Mouse (Mus musculus): ENCODE measurements at regions not wholly inside any gene's neighbourhood (a gene's known extent, or its start where the extent isn't known, plus 50 kb on each side); places are given as distances from the start of the nearest gene placed in this dataset.

DNA sequence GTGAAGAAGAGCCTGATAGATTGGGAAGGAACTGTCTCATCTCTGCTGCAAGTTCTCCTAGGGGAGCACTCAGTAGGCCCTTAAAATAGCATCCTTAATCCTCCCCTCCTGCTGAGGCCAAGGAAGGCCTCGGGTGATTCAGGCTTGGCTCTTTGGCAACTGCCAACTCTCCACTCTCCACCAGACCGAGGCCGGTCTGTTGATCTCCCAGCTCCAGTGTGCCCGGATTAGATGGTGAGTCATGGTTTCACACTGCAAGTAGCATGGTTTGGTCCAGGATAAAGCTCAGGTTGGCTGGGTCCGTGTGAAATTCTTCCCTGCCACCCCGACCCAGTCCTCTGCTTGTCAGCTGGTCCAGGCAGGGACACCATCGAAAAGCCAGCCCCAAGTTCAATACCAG lies 437.5 kb upstream of the Tbx3 start:
- ATAC-seq (ENCODE audit: insufficient read depth, low FRiP score, low TSS enrichment): no peak
- 84% methylated on average over 7 of the region's 7 CpGs for WGBS
- DNase-seq (ENCODE audit: low spot score): no peak
- Histone ChIP-seq H3K36me3 (ENCODE audit: control insufficient read depth, insufficient read depth, low read length) (no peaks in the 10 kb centered on the region), H3K27ac (ENCODE audit: low read depth, low read length) (no peak overlapping the region), H3K9ac (ENCODE audit: low read length) (no peak overlapping the region), H3K27me3 (ENCODE audit: control insufficient read depth, insufficient read depth, low read length) (no peaks in the 10 kb centered on the region), H3K4me3 (ENCODE audit: low read depth, low read length) (no peak overlapping the region), H3K4me1 (ENCODE audit: control insufficient read depth, insufficient read depth, low read length) (no peaks in the 10 kb centered on the region), H3K9me3 (ENCODE audit: control insufficient read depth, low read length) (no peaks in the 10 kb centered on the region), H3K4me2 (ENCODE audit: low read depth) (no peak overlapping the region)

GRCm38 (mm10) chr5:119235884-119236283 lies 434.6 kb upstream of the Tbx3 start:
- ATAC-seq (ENCODE audit: insufficient read depth, low FRiP score, low TSS enrichment) (no peak), DNase-seq (ENCODE audit: low spot score) (no peak)
- Histone ChIP-seq H3K4me2 (ENCODE audit: low read depth) (no peak overlapping the region), H3K36me3 (ENCODE audit: control insufficient read depth, insufficient read depth, low read length) (no peaks in the 10 kb centered on the region), H3K9me3 (ENCODE audit: control insufficient read depth, low read length) (no peaks in the 10 kb centered on the region), H3K4me3 (ENCODE audit: low read depth, low read length) (no peak overlapping the region), H3K27ac (ENCODE audit: low read depth, low read length) (no peak overlapping the region), H3K4me1 (ENCODE audit: control insufficient read depth, insufficient read depth, low read length) (no peaks in the 10 kb centered on the region), H3K27me3 (ENCODE audit: control insufficient read depth, insufficient read depth, low read length) (no peaks in the 10 kb centered on the region), H3K9ac (ENCODE audit: low read length) (no peak overlapping the region)
- WGBS: 84% methylated on average over 10 of the region's 10 CpGs

- H3K9ac ChIP-seq (ENCODE audit: low read length): no peak overlapping the region
- no peaks in the 10 kb centered on the region for H3K36me3 ChIP-seq (ENCODE audit: control insufficient read depth, insufficient read depth, low read length)
- DNase-seq (ENCODE audit: low spot score) (no peak), ATAC-seq (ENCODE audit: insufficient read depth, low FRiP score, low TSS enrichment) (no peak)
- H3K27me3 ChIP-seq (ENCODE audit: control insufficient read depth, insufficient read depth, low read length): no peaks in the 10 kb centered on the region
- no peaks in the 10 kb centered on the region for H3K4me1 ChIP-seq (ENCODE audit: control insufficient read depth, insufficient read depth, low read length)
- H3K4me3 ChIP-seq (ENCODE audit: low read depth, low read length): no peak overlapping the region
- H3K9me3 ChIP-seq (ENCODE audit: control insufficient read depth, low read length): no peaks in the 10 kb centered on the region
- WGBS: 71% methylated on average over 10 of the region's 10 CpGs
- no peak overlapping the region for H3K27ac ChIP-seq (ENCODE audit: low read depth, low read length)
- no peak overlapping the region for H3K4me2 ChIP-seq (ENCODE audit: low read depth)
These were observed 423.6 kb upstream of the Tbx3 start for GRCm38 (mm10) chr5:119246824-119247223.

- no peaks in the 10 kb centered on the region for H3K4me1 ChIP-seq (ENCODE audit: control insufficient read depth, insufficient read depth, low read length)
- 83% methylated on average over 6 of the region's 6 CpGs for WGBS
- H3K9ac ChIP-seq (ENCODE audit: low read length): no peak overlapping the region
- no peak overlapping the region for H3K4me3 ChIP-seq (ENCODE audit: low read depth, low read length)
- ATAC-seq (ENCODE audit: insufficient read depth, low FRiP score, low TSS enrichment) (no peak), DNase-seq (ENCODE audit: low spot score) (no peak)
- no peak overlapping the region for H3K27ac ChIP-seq (ENCODE audit: low read depth, low read length)
- no peak overlapping the region for H3K4me2 ChIP-seq (ENCODE audit: low read depth)
- no peaks in the 10 kb centered on the region for H3K9me3 ChIP-seq (ENCODE audit: control insufficient read depth, low read length)
- H3K27me3 ChIP-seq (ENCODE audit: control insufficient read depth, insufficient read depth, low read length): no peaks in the 10 kb centered on the region
- H3K36me3 ChIP-seq (ENCODE audit: control insufficient read depth, insufficient read depth, low read length): no peaks in the 10 kb centered on the region
These were observed 421.8 kb upstream of the Tbx3 start for GRCm38 (mm10) chr5:119248626-119249025.

DNA sequence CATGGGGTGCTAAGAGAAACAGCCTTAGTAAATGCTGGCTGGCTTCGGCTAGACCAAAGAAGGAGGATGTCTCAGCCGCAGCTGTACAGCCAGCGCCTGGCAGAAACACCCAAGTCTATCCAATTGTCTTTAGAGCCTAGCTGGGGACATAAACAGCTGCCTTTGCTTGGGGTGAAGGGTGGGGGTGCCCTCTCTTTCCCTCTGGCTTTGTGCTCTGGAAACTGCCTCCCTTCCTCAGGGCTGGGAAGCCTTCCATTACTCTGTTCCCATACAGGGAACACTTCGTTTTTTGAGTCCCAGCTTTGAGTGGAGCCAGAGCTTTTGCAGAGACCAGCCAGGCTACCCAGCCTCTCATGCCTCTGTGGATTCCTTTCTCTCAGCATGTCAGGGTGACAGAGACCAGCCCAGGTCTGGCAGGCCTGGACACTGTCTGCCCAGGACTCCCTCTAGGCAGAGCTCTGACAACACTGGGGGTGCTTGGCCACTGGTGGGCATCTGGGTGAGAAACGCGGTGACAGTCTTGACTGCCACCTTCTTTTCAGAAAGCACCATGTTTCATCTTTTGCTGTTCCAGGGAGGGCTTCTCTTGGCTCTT lies 421.2 kb upstream of the Tbx3 start:
- no peak for ATAC-seq (ENCODE audit: insufficient read depth, low FRiP score, low TSS enrichment)
- Histone ChIP-seq H3K9ac (ENCODE audit: low read length) (no peak overlapping the region), H3K36me3 (ENCODE audit: control insufficient read depth, insufficient read depth, low read length) (no peaks in the 10 kb centered on the region), H3K9me3 (ENCODE audit: control insufficient read depth, low read length) (no peaks in the 10 kb centered on the region), H3K4me3 (ENCODE audit: low read depth, low read length) (no peak overlapping the region), H3K4me1 (ENCODE audit: control insufficient read depth, insufficient read depth, low read length) (no peaks in the 10 kb centered on the region), H3K4me2 (ENCODE audit: low read depth) (no peak overlapping the region), H3K27me3 (ENCODE audit: control insufficient read depth, insufficient read depth, low read length) (no peaks in the 10 kb centered on the region), H3K27ac (ENCODE audit: low read depth, low read length) (no peak overlapping the region)
- 81% methylated on average over 6 of the region's 6 CpGs for WGBS
- no peak for DNase-seq (ENCODE audit: low spot score)

DNA sequence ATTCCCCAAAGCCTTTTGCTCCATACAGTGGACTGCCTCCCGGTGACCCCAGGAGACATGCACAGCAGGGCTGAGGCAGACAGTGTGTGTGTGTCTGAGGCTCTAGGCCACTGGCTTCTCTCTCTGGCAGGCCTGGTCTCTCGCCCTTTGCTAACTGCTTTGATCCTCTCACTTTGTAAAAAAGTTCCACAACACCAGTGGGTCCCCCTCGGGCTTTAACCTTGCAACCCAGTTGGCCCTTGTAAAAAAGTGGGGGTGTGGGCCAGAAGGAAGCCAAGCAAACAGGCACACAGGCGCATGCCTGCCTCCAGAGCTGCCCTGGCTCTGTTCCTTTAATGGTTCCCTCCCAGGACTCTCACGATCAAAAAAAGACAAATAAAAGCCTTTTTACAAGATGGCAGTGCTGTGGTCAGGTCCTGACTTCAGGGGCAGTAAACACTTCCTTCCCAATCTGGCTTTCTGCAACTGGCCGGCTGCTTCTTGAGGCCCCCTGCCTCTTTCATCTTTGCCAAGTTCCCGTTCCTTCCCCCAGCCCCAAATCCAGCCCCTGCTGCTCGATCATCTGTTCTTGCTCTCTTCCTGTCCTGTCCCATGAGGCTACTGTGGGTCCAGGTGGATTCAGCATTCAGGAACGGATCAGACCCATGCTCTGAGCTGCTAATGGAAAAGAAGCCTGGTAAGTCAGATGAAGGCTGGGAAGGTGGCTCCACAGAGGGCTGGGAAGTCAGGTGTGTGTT lies 419.0 kb upstream of the Tbx3 start:
- H3K9ac ChIP-seq (ENCODE audit: low read length): no peak overlapping the region
- H3K27me3 ChIP-seq (ENCODE audit: control insufficient read depth, insufficient read depth, low read length): no peaks in the 10 kb centered on the region
- ATAC-seq (ENCODE audit: insufficient read depth, low FRiP score, low TSS enrichment) (no peak), DNase-seq (ENCODE audit: low spot score) (no peak)
- no peaks in the 10 kb centered on the region for H3K4me1 ChIP-seq (ENCODE audit: control insufficient read depth, insufficient read depth, low read length)
- H3K4me2 ChIP-seq (ENCODE audit: low read depth): no peak overlapping the region
- no peak overlapping the region for H3K27ac ChIP-seq (ENCODE audit: low read depth, low read length)
- 30% methylated on average over 9 of the region's 9 CpGs for WGBS
- H3K9me3 ChIP-seq (ENCODE audit: control insufficient read depth, low read length): no peaks in the 10 kb centered on the region
- H3K36me3 ChIP-seq (ENCODE audit: control insufficient read depth, insufficient read depth, low read length): no peaks in the 10 kb centered on the region
- H3K4me3 ChIP-seq (ENCODE audit: low read depth, low read length): no peak overlapping the region

- Histone ChIP-seq H3K9ac (ENCODE audit: low read length) (no peak overlapping the region), H3K9me3 (ENCODE audit: control insufficient read depth, low read length) (no peaks in the 10 kb centered on the region), H3K4me1 (ENCODE audit: control insufficient read depth, insufficient read depth, low read length) (no peaks in the 10 kb centered on the region), H3K27me3 (ENCODE audit: control insufficient read depth, insufficient read depth, low read length) (no peaks in the 10 kb centered on the region), H3K4me3 (ENCODE audit: low read depth, low read length) (no peak overlapping the region), H3K36me3 (ENCODE audit: control insufficient read depth, insufficient read depth, low read length) (no peaks in the 10 kb centered on the region), H3K4me2 (ENCODE audit: low read depth) (no peak overlapping the region), H3K27ac (ENCODE audit: low read depth, low read length) (no peak overlapping the region)
- no peak for DNase-seq (ENCODE audit: low spot score)
- no peak for ATAC-seq (ENCODE audit: insufficient read depth, low FRiP score, low TSS enrichment)
- 62% methylated on average over 21 of the region's 21 CpGs for WGBS
These were observed 412.9 kb upstream of the Tbx3 start for GRCm38 (mm10) chr5:119257374-119258120.

GRCm38 (mm10) chr5:119258831-119259230 lies 411.6 kb upstream of the Tbx3 start:
- no peaks in the 10 kb centered on the region for H3K4me1 ChIP-seq (ENCODE audit: control insufficient read depth, insufficient read depth, low read length)
- H3K36me3 ChIP-seq (ENCODE audit: control insufficient read depth, insufficient read depth, low read length): no peaks in the 10 kb centered on the region
- DNase-seq (ENCODE audit: low spot score) (no peak), ATAC-seq (ENCODE audit: insufficient read depth, low FRiP score, low TSS enrichment) (no peak)
- H3K9me3 ChIP-seq (ENCODE audit: control insufficient read depth, low read length): no peaks in the 10 kb centered on the region
- WGBS: 83% methylated on average over 5 of the region's 5 CpGs
- H3K27me3 ChIP-seq (ENCODE audit: control insufficient read depth, insufficient read depth, low read length): no peaks in the 10 kb centered on the region
- H3K9ac ChIP-seq (ENCODE audit: low read length): no peak overlapping the region
- no peak overlapping the region for H3K27ac ChIP-seq (ENCODE audit: low read depth, low read length)
- no peak overlapping the region for H3K4me2 ChIP-seq (ENCODE audit: low read depth)
- H3K4me3 ChIP-seq (ENCODE audit: low read depth, low read length): no peak overlapping the region

Data from neural tube, embryonic 11.5 days (tissue).